Mouse (Mus musculus) midbrain, embryonic 13.5 days (tissue): ENCODE results near the gene Cd28. TPM values are rescaled to one million over a fixed set of nuclear protein-coding genes. Genes with fewer than 3 reads are reported as not detected.

ENCODE experiments used
- ATAC-seq: fragments of 200-750 bp; cut with Nextera tagmentation; 2 replicates; pipeline ENCODE4 v1.8.0; 2017; ENCODE audit warnings: mild to moderate bottlenecking, moderate TSS enrichment, moderate library complexity
- H3K27ac ChIP-seq: fragments of 300-500 bp; sonication (generic); 2 replicates; pipeline ENCODE4 v1.5.1; 2015; ENCODE audit warnings: inconsistent platforms, mild to moderate bottlenecking, moderate library complexity
- H3K27me3 ChIP-seq: fragments of 300-500 bp; sonication (generic); 2 replicates; pipeline ENCODE4 v1.6.1; 2015; ENCODE audit warnings: mild to moderate bottlenecking, inconsistent platforms
- H3K36me3 ChIP-seq: fragments of 300-500 bp; sonication (generic); 2 replicates; pipeline ENCODE4 v1.6.1; 2015; ENCODE audit warnings: mild to moderate bottlenecking, inconsistent platforms
- H3K4me1 ChIP-seq: fragments of 300-500 bp; sonication (generic); replicated peaks from 2 replicates; pipeline ENCODE4 v1.6.1; 2015; ENCODE audit warnings: inconsistent platforms
- H3K4me2 ChIP-seq: fragments of 300-500 bp; sonication (generic); replicated peaks from 2 replicates; pipeline ENCODE4 v1.6.1; 2015; ENCODE audit warnings: moderate library complexity, mild to moderate bottlenecking, inconsistent platforms
- H3K4me3 ChIP-seq: fragments of 300-500 bp; sonication (generic); replicated peaks from 2 replicates; pipeline ENCODE4 v1.5.1; 2015; ENCODE audit warnings: mild to moderate bottlenecking, inconsistent platforms
- H3K9ac ChIP-seq: fragments of 300-500 bp; sonication (generic); replicated peaks from 2 replicates; pipeline ENCODE4 v1.6.1; 2015; ENCODE audit warnings: mild to moderate bottlenecking, inconsistent platforms
- H3K9me3 ChIP-seq: fragments of 300-500 bp; sonication (generic); 2 replicates; pipeline ENCODE4 v1.6.1; 2016; ENCODE audit warnings: mild to moderate bottlenecking, inconsistent platforms
- WGBS: fragments of 180-500 bp; shearing (Covaris S2); methylation state at CpG from one replicate; pipeline ENCODE4 v1.1.7; 2015; 5-methylcytosine and 5-hydroxymethylcytosine counted together
- polyA plus RNA-seq: library from polyadenylated mRNA; unstranded; fragments of >200 nt; fragmentation: Nextera tagmentation; extraction: Ambion mirVana; gene quantifications from 2 replicates; pipeline ENCODE4 v1.2.1, GENCODE M21; 2015

Cd28 gene
- polyA plus RNA-seq, 1 experiment from 2014 or later: 0.16 TPM

- Histone ChIP-seq H3K36me3 (no peaks in the 10 kb centered on the region), H3K4me1 (no peaks in the 10 kb centered on the region), H3K4me2 (no peak overlapping the region), H3K9ac (no peak overlapping the region), H3K27ac (no peak overlapping the region), H3K27me3 (no peaks in the 10 kb centered on the region), H3K9me3 (no peaks in the 10 kb centered on the region), H3K4me3 (no peak overlapping the region)
- 91% methylated on average over 2 of the region's 2 CpGs for WGBS
- no peak for ATAC-seq
Measured at GRCm38 (mm10) chr1:60731940-60732339, 15.3 kb downstream of the Cd28 start.

DNA sequence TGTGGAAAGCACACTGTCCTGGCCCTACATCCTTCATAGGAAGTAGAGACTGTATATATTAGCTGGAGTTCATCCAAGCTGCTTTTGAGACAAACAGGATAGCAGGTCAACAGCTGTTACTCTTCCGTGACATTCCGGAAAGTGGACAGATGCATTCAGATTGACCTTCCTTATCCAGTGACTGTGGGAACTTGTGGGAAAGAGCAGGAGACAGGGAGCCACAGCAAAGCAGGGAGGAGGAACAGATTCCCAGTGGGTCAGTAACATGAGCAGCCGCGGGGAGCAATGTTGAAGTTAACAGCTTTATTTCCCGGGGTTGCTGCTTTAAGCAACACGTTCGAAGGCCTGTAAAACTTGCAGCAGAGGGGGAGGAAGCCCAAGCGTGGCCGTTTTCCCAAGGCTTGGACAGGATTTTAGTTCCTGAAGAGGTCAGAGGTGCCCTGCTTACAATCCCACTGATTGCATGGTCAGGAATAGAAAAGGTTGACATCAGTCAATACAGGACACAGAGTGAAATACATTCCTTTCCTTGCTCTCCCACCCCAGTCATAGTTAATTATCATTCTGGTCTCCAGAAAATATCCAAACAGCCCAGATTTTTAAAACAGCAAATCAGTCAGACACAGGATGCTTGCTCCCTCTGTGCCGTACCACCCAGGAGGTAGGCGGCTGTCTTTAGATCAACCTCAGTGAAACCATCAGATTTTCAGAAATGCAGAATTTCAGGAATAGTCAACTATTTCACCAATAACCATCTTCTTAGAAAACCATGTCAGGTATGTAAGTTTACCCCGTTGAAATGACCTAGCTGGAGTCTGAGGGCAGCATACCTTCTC, 18.7 kb downstream of the Cd28 start:
- WGBS: 75% methylated on average over 12 of the region's 12 CpGs
- Histone ChIP-seq H3K27me3 (no peaks in the 10 kb centered on the region), H3K4me1 (no peaks in the 10 kb centered on the region), H3K4me3 (no peak overlapping the region), H3K27ac (no peak overlapping the region), H3K4me2 (no peak overlapping the region), H3K36me3 (no peaks in the 10 kb centered on the region), H3K9me3 (no peaks in the 10 kb centered on the region), H3K9ac (no peak overlapping the region)
- no peak for ATAC-seq

DNA sequence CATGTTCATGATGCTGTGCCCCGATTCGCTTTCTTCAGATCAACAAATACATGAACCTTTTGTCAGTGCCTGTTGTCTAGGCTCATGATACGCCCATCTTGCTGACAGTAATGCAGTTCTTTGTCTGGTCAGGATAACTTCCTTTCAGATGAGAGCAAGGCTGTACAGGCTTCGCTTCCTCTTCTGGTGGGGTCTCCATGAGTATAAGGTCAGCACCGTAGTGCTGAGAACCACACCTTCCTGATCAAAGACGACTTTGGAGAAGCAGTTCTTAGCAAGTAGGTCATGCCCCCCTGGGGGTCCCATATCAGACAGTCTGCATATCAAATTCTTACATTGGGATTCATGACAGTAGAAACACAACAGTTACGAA, 19.3 kb downstream of the Cd28 start:
- Histone ChIP-seq H3K27me3 (no peaks in the 10 kb centered on the region), H3K36me3 (no peaks in the 10 kb centered on the region), H3K27ac (no peak overlapping the region), H3K9ac (no peak overlapping the region), H3K4me1 (no peaks in the 10 kb centered on the region), H3K4me2 (no peak overlapping the region), H3K9me3 (no peaks in the 10 kb centered on the region), H3K4me3 (no peak overlapping the region)
- no peak for ATAC-seq
- 89% methylated on average over 7 of the region's 7 CpGs for WGBS

DNA sequence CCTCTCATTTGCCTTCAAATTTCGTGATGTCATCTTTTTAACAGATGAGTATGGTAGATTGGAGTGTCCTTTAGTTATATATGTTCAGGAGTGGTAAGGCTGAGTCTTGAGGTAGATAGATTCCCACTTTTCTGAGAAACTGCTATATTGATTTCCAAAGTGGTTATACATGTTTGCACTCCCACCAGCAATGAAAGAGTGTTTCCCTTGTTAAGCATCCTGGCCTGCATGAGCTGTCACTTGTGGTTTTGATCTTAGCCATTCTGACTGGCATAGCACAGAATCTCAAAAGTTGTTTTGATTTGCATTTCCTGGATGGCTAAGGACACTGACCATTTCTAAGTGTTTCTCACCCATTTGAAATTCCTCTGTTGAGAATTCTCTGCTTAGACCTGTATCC, 27.7 kb downstream of the Cd28 start:
- H3K4me2 ChIP-seq: no peak overlapping the region
- H3K4me3 ChIP-seq: no peak overlapping the region
- H3K27me3 ChIP-seq: no peaks in the 10 kb centered on the region
- 68% methylated on average over 1 of the region's 1 CpGs for WGBS
- no peaks in the 10 kb centered on the region for H3K4me1 ChIP-seq
- no peak for ATAC-seq
- H3K9ac ChIP-seq: no peak overlapping the region
- H3K36me3 ChIP-seq: no peaks in the 10 kb centered on the region
- no peak overlapping the region for H3K27ac ChIP-seq
- no peaks in the 10 kb centered on the region for H3K9me3 ChIP-seq

GRCm38 (mm10) chr1:60745664-60746063, 29.1 kb downstream of the Cd28 start:
- 84% methylated on average over 7 of the region's 7 CpGs for WGBS

DNA sequence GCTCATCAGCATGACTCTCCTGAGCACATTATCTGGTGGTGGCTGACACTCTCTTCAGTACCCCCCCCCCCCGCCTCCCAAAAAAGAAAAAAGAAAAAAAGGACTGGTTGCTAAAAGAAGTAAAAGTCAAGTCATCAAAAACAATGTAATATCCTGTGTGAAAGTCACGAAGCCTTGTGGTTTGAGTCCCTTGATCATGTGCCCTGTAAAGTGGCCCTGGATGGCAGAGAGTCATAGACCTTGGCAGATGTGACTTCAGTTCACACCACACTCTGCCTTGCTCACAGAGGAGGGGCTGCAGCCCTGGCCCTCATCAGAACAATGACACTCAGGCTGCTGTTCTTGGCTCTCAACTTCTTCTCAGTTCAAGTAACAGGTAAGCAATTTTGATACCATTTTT, 29.6 kb downstream of the Cd28 start:
- Histone ChIP-seq H3K4me1 (no peaks in the 10 kb centered on the region), H3K4me2 (no peak overlapping the region), H3K4me3 (no peak overlapping the region), H3K27me3 (no peaks in the 10 kb centered on the region), H3K9ac (no peak overlapping the region), H3K36me3 (no peaks in the 10 kb centered on the region), H3K9me3 (no peaks in the 10 kb centered on the region), H3K27ac (no peak overlapping the region)
- 66% methylated on average over 2 of the region's 2 CpGs for WGBS
- no peak for ATAC-seq

More at GRCm38 (mm10) chr1:60745664-60746063, 29.1 kb downstream of the Cd28 start:
- no peaks in the 10 kb centered on the region for H3K36me3 ChIP-seq
- H3K4me1 ChIP-seq: no peaks in the 10 kb centered on the region
- H3K4me2 ChIP-seq: no peak overlapping the region
- no peaks in the 10 kb centered on the region for H3K27me3 ChIP-seq
- H3K9me3 ChIP-seq: no peaks in the 10 kb centered on the region
- H3K27ac ChIP-seq: no peak overlapping the region
- ATAC-seq: no peak
- no peak overlapping the region for H3K9ac ChIP-seq
- no peak overlapping the region for H3K4me3 ChIP-seq

GRCm38 (mm10) chr1:60746856-60747255, 30.3 kb downstream of the Cd28 start:
- no peaks in the 10 kb centered on the region for H3K9me3 ChIP-seq
- no peaks in the 10 kb centered on the region for H3K27me3 ChIP-seq
- H3K4me3 ChIP-seq: no peak overlapping the region
- H3K27ac ChIP-seq: no peak overlapping the region
- no peak overlapping the region for H3K4me2 ChIP-seq
- WGBS: 91% methylated on average over 5 of the region's 5 CpGs
- ATAC-seq: no peak
- no peak overlapping the region for H3K9ac ChIP-seq
- H3K36me3 ChIP-seq: no peaks in the 10 kb centered on the region
- H3K4me1 ChIP-seq: no peaks in the 10 kb centered on the region

- no peaks in the 10 kb centered on the region for H3K36me3 ChIP-seq
- no peak overlapping the region for H3K9ac ChIP-seq
- ATAC-seq: no peak
- H3K27ac ChIP-seq: no peak overlapping the region
- H3K4me3 ChIP-seq: no peak overlapping the region
- no peaks in the 10 kb centered on the region for H3K27me3 ChIP-seq
- no peaks in the 10 kb centered on the region for H3K9me3 ChIP-seq
- no peaks in the 10 kb centered on the region for H3K4me1 ChIP-seq
- WGBS: 93% methylated on average over 1 of the region's 1 CpGs
- H3K4me2 ChIP-seq: no peak overlapping the region
Measured at GRCm38 (mm10) chr1:60748286-60748685, 31.7 kb downstream of the Cd28 start.

DNA sequence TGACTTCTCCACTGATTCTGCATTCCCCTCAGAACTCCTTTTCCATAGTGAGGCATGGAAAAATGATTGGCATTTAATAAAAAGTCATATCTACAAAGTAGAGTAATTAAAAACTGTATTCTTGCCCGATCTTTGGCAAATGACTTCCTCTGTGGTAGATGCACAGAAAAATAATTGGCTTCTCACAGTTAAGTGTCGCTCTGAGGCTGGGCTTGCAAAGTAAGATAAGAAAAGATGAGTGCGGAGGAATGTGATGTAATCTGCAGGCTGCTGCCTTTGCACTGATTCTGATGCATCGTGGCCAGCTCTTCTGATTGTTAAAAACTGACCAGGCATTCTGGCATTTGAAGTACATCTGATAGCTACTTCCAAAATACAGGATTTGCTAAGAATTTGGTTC, 32.3 kb downstream of the Cd28 start:
- 90% methylated on average over 4 of the region's 4 CpGs for WGBS
- H3K27ac ChIP-seq: no peak overlapping the region

DNA sequence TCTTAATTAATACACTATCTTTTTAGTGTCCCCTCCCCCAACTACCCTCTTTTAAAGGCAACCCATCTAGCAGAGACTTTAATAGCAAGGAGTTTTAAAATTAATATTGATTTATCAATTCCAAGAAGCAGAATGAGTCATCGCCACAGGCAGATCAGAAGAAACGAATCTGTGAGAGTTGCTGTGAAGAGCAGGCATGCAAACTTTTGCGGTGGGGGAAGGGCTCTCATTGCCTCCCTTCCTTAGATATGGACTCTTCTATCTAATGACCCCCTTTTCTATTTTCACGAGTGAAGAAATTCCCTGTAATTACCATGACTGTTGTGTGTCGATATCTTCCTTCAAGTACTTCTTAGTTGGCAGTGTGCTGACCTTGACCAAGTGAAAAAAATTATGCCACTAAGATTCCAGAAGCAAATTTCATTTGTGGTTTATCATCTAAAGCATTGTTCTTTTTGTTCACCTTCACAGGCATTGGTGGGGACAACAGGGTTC, 32.8 kb downstream of the Cd28 start:
- H3K9me3 ChIP-seq: no peaks in the 10 kb centered on the region
- no peak for ATAC-seq
- no peak overlapping the region for H3K27ac ChIP-seq
- H3K9ac ChIP-seq: no peak overlapping the region
- H3K36me3 ChIP-seq: no peaks in the 10 kb centered on the region
- H3K4me2 ChIP-seq: no peak overlapping the region
- H3K27me3 ChIP-seq: no peaks in the 10 kb centered on the region
- H3K4me3 ChIP-seq: no peak overlapping the region
- H3K4me1 ChIP-seq: no peaks in the 10 kb centered on the region
- 85% methylated on average over 5 of the region's 5 CpGs for WGBS

More for the DNA sequence above, 32.3 kb downstream of the Cd28 start:
- Histone ChIP-seq H3K4me1 (no peaks in the 10 kb centered on the region), H3K4me3 (no peak overlapping the region), H3K9me3 (no peaks in the 10 kb centered on the region), H3K4me2 (no peak overlapping the region), H3K9ac (no peak overlapping the region), H3K27me3 (no peaks in the 10 kb centered on the region), H3K36me3 (no peaks in the 10 kb centered on the region)
- ATAC-seq: no peak

- Histone ChIP-seq H3K4me3 (no peak overlapping the region), H3K27ac (no peak overlapping the region), H3K4me1 (no peaks in the 10 kb centered on the region), H3K9me3 (no peaks in the 10 kb centered on the region), H3K9ac (no peak overlapping the region), H3K4me2 (no peak overlapping the region), H3K27me3 (no peaks in the 10 kb centered on the region), H3K36me3 (no peaks in the 10 kb centered on the region)
- ATAC-seq: no peak
- 88% methylated on average over 6 of the region's 6 CpGs for whole genome bisulfite sequencing
Measured at GRCm38 (mm10) chr1:60750201-60750765, 33.7 kb downstream of the Cd28 start.

DNA sequence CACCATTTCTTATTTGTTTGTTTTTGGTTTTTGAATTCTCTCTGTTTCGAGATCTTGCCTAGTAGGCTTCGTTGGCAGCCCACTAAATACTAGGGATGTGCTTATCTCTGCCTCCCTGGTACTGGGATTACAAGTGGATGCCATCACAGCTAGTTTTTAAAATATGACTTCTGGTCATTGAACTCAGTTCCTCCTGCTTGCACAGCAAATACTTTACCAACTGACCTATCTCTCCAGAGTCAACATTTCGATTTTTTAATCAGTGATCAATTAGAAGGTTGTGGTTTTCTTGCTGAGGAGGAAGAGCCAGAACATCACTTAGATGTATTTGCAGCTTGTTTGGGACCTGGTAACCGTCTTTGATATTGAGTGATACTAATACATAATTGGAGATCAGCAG, 34.4 kb downstream of the Cd28 start:
- H3K4me3 ChIP-seq: no peak overlapping the region
- WGBS: 91% methylated on average over 4 of the region's 4 CpGs
- no peaks in the 10 kb centered on the region for H3K27me3 ChIP-seq
- H3K9ac ChIP-seq: no peak overlapping the region
- H3K4me1 ChIP-seq: no peaks in the 10 kb centered on the region
- no peaks in the 10 kb centered on the region for H3K9me3 ChIP-seq
- H3K4me2 ChIP-seq: no peak overlapping the region
- no peak for ATAC-seq
- H3K36me3 ChIP-seq: no peaks in the 10 kb centered on the region
- no peak overlapping the region for H3K27ac ChIP-seq
